Mouse (Mus musculus) limb, embryonic 11.5 days (tissue): ENCODE data around the gene Znfx1. TPM values are rescaled to one million over a fixed set of nuclear protein-coding genes. Genes with fewer than 3 reads are reported as not detected.

Experiments
- ATAC-seq: fragments of 200-750 bp; cut with Nextera tagmentation; 2 replicates; pipeline ENCODE4 v1.8.0; 2017; ENCODE audit warnings: low read depth; ENCODE audit not compliant: insufficient number of reproducible peaks, low FRiP score, low TSS enrichment
- DNase-seq: peaks from one replicate; pipeline ENCODE4 v3.0.0-alpha.2; 2015; ENCODE audit warnings: low spot score
- H3K27ac ChIP-seq: fragments of 300-500 bp; sonication (generic); replicated peaks from 2 replicates; pipeline ENCODE4 v1.5.1; 2014; ENCODE audit warnings: low read depth, mild to moderate bottlenecking, low read length
- H3K27me3 ChIP-seq: fragments of 300-500 bp; sonication (generic); 2 replicates; pipeline ENCODE4 v1.6.1; 2014; ENCODE audit warnings: mild to moderate bottlenecking, low read length, mixed read lengths; ENCODE audit not compliant: control insufficient read depth, insufficient read depth
- H3K36me3 ChIP-seq: fragments of 300-500 bp; sonication (generic); 2 replicates; pipeline ENCODE4 v1.6.1; 2014; ENCODE audit warnings: mild to moderate bottlenecking, low read length, moderate library complexity, mixed read lengths; ENCODE audit not compliant: control insufficient read depth, insufficient read depth
- H3K4me1 ChIP-seq: fragments of 300-500 bp; sonication (generic); 2 replicates; pipeline ENCODE4 v1.6.1; 2014; ENCODE audit warnings: low read length, mixed read lengths; ENCODE audit not compliant: control insufficient read depth, insufficient read depth
- H3K4me2 ChIP-seq: fragments of 300-500 bp; sonication (generic); 2 replicates; pipeline ENCODE4 v1.6.1; 2014; ENCODE audit warnings: low read depth, mild to moderate bottlenecking, moderate library complexity; ENCODE audit not compliant: severe bottlenecking
- H3K4me3 ChIP-seq: fragments of 300-500 bp; sonication (generic); 2 replicates; pipeline ENCODE4 v1.5.1; 2014; ENCODE audit warnings: low read depth, low read length
- H3K9ac ChIP-seq: fragments of 300-500 bp; sonication (generic); 2 replicates; pipeline ENCODE4 v1.6.1; 2014; ENCODE audit warnings: mild to moderate bottlenecking, low read length
- H3K9me3 ChIP-seq: fragments of 300-500 bp; sonication (generic); 2 replicates; pipeline ENCODE4 v1.6.1; 2016; ENCODE audit warnings: low read length; ENCODE audit not compliant: control insufficient read depth
- WGBS: fragments of 180-500 bp; shearing (Covaris S2); extraction: QIAGEN DNeasy Blood & Tissue Kit; methylation state at CpG from one replicate; pipeline ENCODE4 v1.1.7; 2014; 5-methylcytosine and 5-hydroxymethylcytosine counted together
- polyA plus RNA-seq: library from polyadenylated mRNA; unstranded; fragments of >200 nt; fragmentation: Nextera tagmentation; extraction: Ambion mirVana; gene quantifications from 2 replicates; pipeline ENCODE4 v1.2.1, GENCODE M21; 2014

The Znfx1 gene
- polyA plus RNA-seq, 1 experiment from 2014 or later: 4.7 TPM

DNA sequence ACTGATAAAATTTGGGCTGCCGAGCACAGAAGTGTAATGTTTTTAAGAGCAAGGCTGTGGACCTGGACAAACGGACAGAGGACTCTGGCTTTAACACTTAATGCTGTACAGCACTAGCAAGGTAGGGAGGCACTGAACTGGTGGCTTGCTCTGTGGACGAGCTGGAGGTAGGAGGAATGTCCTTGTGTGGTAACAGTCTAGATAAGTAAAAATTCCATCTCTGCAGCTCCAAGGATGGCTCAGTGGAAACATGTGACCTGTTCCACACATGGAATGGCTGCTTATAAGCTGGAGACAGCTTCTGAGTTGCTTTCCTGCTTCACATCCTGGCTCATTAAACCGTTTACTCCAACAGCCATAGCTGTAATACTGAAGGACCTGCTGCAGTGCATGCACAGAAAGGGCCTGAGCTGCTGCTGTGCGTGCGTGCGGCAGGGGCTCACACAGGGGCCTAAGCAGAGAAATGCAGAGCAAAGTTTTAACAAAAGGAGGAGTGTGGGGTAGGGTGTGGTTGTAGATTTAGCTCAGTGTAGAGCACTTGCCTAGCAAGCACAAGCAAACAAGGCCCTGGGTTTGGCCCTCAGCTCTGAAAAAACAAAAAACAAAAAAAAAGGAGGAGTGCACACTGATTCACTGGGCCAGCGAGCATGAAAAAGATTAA lies 14.0 kb downstream of the Znfx1 start:
- no peak overlapping the region for H3K9ac ChIP-seq
- H3K4me2 ChIP-seq: no peak overlapping the region
- peaks cover 10% of the 10 kb centered on the region for H3K36me3 ChIP-seq
- 88% methylated on average over 8 of the region's 8 CpGs for WGBS
- H3K4me3 ChIP-seq: no peak overlapping the region
- H3K27me3 ChIP-seq: no peaks in the 10 kb centered on the region
- H3K4me1 ChIP-seq: no peaks in the 10 kb centered on the region
- H3K9me3 ChIP-seq: no peaks in the 10 kb centered on the region
- DNase-seq (no peak), ATAC-seq (no peak)
- H3K27ac ChIP-seq: no peak overlapping the region

- WGBS: 94% methylated on average over 10 of the region's 10 CpGs
- DNase-seq (no peak), ATAC-seq (no peak)
- no peak overlapping the region for H3K27ac ChIP-seq
- H3K36me3 ChIP-seq: peaks cover 10% of the 10 kb centered on the region
- H3K9ac ChIP-seq: no peak overlapping the region
- H3K4me2 ChIP-seq: no peak overlapping the region
- H3K4me1 ChIP-seq: no peaks in the 10 kb centered on the region
- no peaks in the 10 kb centered on the region for H3K27me3 ChIP-seq
- H3K4me3 ChIP-seq: no peak overlapping the region
- no peaks in the 10 kb centered on the region for H3K9me3 ChIP-seq
Measured at GRCm38 (mm10) chr2:167048223-167048622, 14.6 kb downstream of the Znfx1 start.

DNA sequence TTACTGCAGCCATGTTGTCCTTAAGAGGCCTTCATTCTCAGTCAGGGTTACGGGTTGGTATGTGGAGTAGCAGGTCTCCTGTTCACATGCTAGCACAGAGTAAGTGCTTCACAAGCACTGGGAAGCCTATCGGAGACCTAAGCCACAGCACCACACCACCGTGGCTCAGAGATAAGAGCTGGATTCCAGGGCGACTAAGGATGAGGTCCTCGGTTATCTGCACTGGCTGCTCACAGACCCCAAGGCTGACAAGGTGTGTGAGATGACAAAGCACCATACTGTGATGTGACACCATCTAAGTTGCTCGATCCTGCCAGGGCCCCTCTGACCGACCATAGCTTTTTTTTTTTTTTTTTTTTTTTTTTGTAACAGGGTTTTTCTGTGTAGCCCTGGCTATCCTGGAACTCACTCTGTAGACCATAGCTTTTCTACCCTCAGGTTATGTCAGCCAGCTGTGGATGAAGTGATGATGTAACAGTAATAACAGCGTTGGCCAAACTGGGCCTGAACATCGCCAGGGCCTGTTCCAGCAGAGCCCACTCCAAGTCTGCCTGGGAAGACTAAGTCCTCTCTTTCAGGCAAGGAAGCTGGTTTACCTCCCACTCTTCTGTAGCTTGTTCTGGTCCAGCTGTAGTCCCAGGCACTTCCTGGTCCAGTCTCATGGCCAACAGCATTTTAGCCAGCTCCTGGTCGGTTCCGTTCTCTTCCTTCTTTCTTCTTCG lies 19.3 kb downstream of the Znfx1 start:
- 92% methylated on average over 12 of the region's 12 CpGs for WGBS
- Histone ChIP-seq H3K4me2 (no peak overlapping the region), H3K27me3 (no peaks in the 10 kb centered on the region), H3K9ac (no peak overlapping the region), H3K36me3 (peaks cover 29% of the 10 kb centered on the region), H3K9me3 (no peaks in the 10 kb centered on the region), H3K27ac (no peak overlapping the region), H3K4me1 (no peaks in the 10 kb centered on the region), H3K4me3 (no peak overlapping the region)
- no peak for DNase-seq
- ATAC-seq: no peak

DNA sequence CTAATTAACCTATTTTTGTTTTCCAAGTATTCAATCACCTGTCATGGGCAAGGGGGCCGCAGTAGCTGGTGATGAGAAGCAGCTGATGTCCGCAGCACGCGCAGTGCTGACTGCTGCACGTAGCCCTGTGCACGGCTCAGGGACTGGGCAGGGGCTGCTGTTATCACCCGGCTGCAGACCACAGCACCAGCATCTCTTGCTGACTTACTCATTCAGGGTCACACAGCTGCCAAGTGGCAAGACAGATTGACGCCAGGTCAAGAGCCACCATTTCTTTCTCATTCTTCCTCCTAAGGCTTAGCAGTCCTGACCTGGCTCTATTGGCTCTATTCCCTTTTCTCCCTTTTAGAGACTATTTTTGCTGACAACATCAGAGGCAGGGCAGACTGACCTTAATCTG lies 23.4 kb downstream of the Znfx1 start:
- Histone ChIP-seq H3K9me3 (no peaks in the 10 kb centered on the region), H3K36me3 (peaks cover 50% of the 10 kb centered on the region)

GRCm38 (mm10) chr2:167038716-167039115 lies 24.1 kb downstream of the Znfx1 start:
- Histone ChIP-seq H3K4me2 (no peak overlapping the region), H3K27me3 (no peaks in the 10 kb centered on the region), H3K4me1 (no peaks in the 10 kb centered on the region), H3K9me3 (no peaks in the 10 kb centered on the region), H3K9ac (no peak overlapping the region), H3K36me3 (peaks cover 53% of the 10 kb centered on the region), H3K27ac (no peak overlapping the region), H3K4me3 (no peak overlapping the region)
- WGBS: 93% methylated on average over 7 of the region's 7 CpGs
- ATAC-seq: no peak
- DNase-seq: no peak

More for the DNA sequence above, 23.4 kb downstream of the Znfx1 start:
- DNase-seq (no peak), ATAC-seq (0 out of 2 replicates have a peak, but pooled peaks have one; percentile 62)
- Histone ChIP-seq H3K4me1 (no peaks in the 10 kb centered on the region), H3K27me3 (no peaks in the 10 kb centered on the region), H3K4me3 (no peak overlapping the region), H3K27ac (no peak overlapping the region), H3K4me2 (no peak overlapping the region), H3K9ac (no peak overlapping the region)
- 80% methylated on average over 8 of the region's 8 CpGs for WGBS

GRCm38 (mm10) chr2:167038297-167038696 lies 24.5 kb downstream of the Znfx1 start:
- Histone ChIP-seq H3K27ac (no peak overlapping the region), H3K36me3 (peaks cover 57% of the 10 kb centered on the region), H3K27me3 (no peaks in the 10 kb centered on the region), H3K9me3 (no peaks in the 10 kb centered on the region), H3K4me2 (no peak overlapping the region), H3K4me1 (no peaks in the 10 kb centered on the region), H3K9ac (no peak overlapping the region), H3K4me3 (no peak overlapping the region)
- no peak for ATAC-seq
- 94% methylated on average over 6 of the region's 6 CpGs for whole genome bisulfite sequencing
- no peak for DNase-seq

- 95% methylated on average over 12 of the region's 12 CpGs for WGBS
- ATAC-seq (no peak), DNase-seq (no peak)
- Histone ChIP-seq H3K4me2 (no peak overlapping the region), H3K9ac (no peak overlapping the region), H3K4me3 (no peak overlapping the region), H3K27ac (no peak overlapping the region), H3K36me3 (peaks cover 55% of the 10 kb centered on the region), H3K9me3 (no peaks in the 10 kb centered on the region), H3K27me3 (no peaks in the 10 kb centered on the region), H3K4me1 (no peaks in the 10 kb centered on the region)
Measured at GRCm38 (mm10) chr2:167037710-167038109, 25.1 kb downstream of the Znfx1 start.

DNA sequence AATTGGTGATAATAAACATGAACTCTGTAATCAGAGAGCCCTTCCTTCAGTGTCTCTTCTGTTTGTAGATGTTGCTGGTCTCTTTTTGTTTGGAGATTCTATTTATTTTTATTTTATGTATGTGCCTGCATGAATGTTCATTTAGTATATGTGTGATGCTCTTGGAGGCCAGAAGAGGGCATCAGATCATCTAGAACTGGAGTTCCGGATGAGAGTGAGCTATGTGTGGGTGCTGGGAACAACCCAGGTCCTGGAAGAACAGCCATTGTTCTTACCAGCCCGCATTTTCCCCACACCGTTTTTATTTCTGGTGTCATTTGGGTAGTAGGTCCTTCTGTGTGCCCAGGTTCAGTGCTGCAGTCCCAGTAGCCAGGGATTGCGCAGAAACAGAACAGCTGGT lies 32.3 kb downstream of the Znfx1 start:
- 98% methylated on average over 4 of the region's 4 CpGs for WGBS
- Histone ChIP-seq H3K4me3 (no peak overlapping the region), H3K27me3 (no peaks in the 10 kb centered on the region), H3K36me3 (peaks cover 62% of the 10 kb centered on the region), H3K4me1 (no peaks in the 10 kb centered on the region), H3K9ac (no peak overlapping the region), H3K4me2 (no peak overlapping the region), H3K27ac (no peak overlapping the region), H3K9me3 (no peaks in the 10 kb centered on the region)
- DNase-seq (no peak), ATAC-seq (no peak)
